In genomic region chr8:107002532-107002931, GRCm38 (mm10) we compare ENCODE assay signal across 8 mouse cellular contexts. TPM values are rescaled to one million over a fixed set of nuclear protein-coding genes. Genes with fewer than 3 reads are reported as not detected.
DNase-seq lines count a peak whose midpoint lies in the region; ATAC-seq lines count a peak whose summit lies in the region.

No protein-coding gene starts in this region.

- no peak overlapping the region for H3K9ac ChIP-seq in intestine, embryonic 16.5 days (ENCODE audit: low read depth, low read length)

- whole genome bisulfite sequencing in intestine, embryonic 16.5 days: 27% methylated on average over 5 of the region's 5 CpGs

- no peaks in the 10 kb centered on the region for H3K9me3 ChIP-seq in intestine, embryonic 16.5 days (ENCODE audit: control insufficient read depth, low read length)

- H3K4me1 ChIP-seq in intestine, embryonic 16.5 days (ENCODE audit: control insufficient read depth, insufficient read depth, low read length): no peaks in the 10 kb centered on the region

- H3K27ac ChIP-seq in intestine, embryonic 16.5 days (ENCODE audit: low read length): no peak overlapping the region

- DNase-seq in ZHBTc4 (ENCODE audit: low read depth, low spot score): peak; percentile 92
- peak; percentile 93 to 98 for DNase-seq in cerebellum, postnatal 14 days
- DNase-seq in gastrocnemius, adult 18-20 months (ENCODE audit: low spot score): peak; percentile 91
- peak; percentile 92 for DNase-seq in left cerebral cortex, postnatal 14 days (ENCODE audit: low spot score in 2 of 2)
- DNase-seq in right cerebral cortex, postnatal 14 days: peak; percentile 95
- DNase-seq in urinary bladder, postnatal 14 days (ENCODE audit: low spot score): peak; percentile 96

- no peak overlapping the region for H3K4me2 ChIP-seq in intestine, embryonic 16.5 days (ENCODE audit: low read depth, low read length)

- peak; percentile 85 for ATAC-seq in intestine, embryonic 16.5 days
- peak; percentile 99 for ATAC-seq in megakaryocyte-erythroid progenitor cell, adult 5-6 weeks (replicated peaks; ENCODE audit: low FRiP score, low TSS enrichment, poor library complexity, severe bottlenecking)

- intact Hi-C loops in left cerebral cortex, postnatal 14 days (cut with DNase I): loop anchor here (5.0 kb wide), 3 partner anchors 65 to 315 kb away; partner anchors contain the start of gene Sntb2

- no peak overlapping the region for H3K4me3 ChIP-seq in intestine, embryonic 16.5 days (ENCODE audit: low read length)

- H3K36me3 ChIP-seq in intestine, embryonic 16.5 days (ENCODE audit: control insufficient read depth, insufficient read depth, low read length): no peaks in the 10 kb centered on the region

- H3K27me3 ChIP-seq in intestine, embryonic 16.5 days (replicated peaks; ENCODE audit: control insufficient read depth, insufficient read depth, low read length): no peaks in the 10 kb centered on the region

RNA-seq across cellular contexts. Expression of gene Vps4a, which starts 28.5 kb away (rescaled TPM):
- total RNA-seq in gastrocnemius, adult 18-20 months (2021): 10 to 100 TPM; 62.2 to 71.0 TPM
- polyA plus RNA-seq in intestine, embryonic 16.5 days (2015; fragmentation: Nextera tagmentation; extraction: Ambion mirVana): 53.9 and 56.9 TPM in 2 replicates
- 100 to 1,000 TPM; 121 to 124 TPM for total RNA-seq in left cerebral cortex, postnatal 14 days (2021)
- total RNA-seq in megakaryocyte-erythroid progenitor cell, adult 5-6 weeks (2014; fragmentation: Nextera tagmentation): 36.0 and 36.8 TPM in 2 replicates
- total RNA-seq in megakaryocyte-erythroid progenitor cell, adult 5-6 weeks (2017): 25.0 and 42.5 TPM in 2 replicates

RNA-seq across cellular contexts. Expression of gene Pdf, which starts 45.9 kb away (rescaled TPM):
- 10 to 100 TPM; 42.5 to 45.4 TPM for total RNA-seq in gastrocnemius, adult 18-20 months (2021)
- polyA plus RNA-seq in intestine, embryonic 16.5 days (2015; fragmentation: Nextera tagmentation; extraction: Ambion mirVana): 47.1 and 47.7 TPM in 2 replicates
- total RNA-seq in left cerebral cortex, postnatal 14 days (2021): 10 to 100 TPM; 28.3 to 29.8 TPM
- total RNA-seq in megakaryocyte-erythroid progenitor cell, adult 5-6 weeks (2014; fragmentation: Nextera tagmentation): 37.9 and 40.1 TPM in 2 replicates
- total RNA-seq in megakaryocyte-erythroid progenitor cell, adult 5-6 weeks (2017): 40.3 and 62.4 TPM in 2 replicates

RNA-seq across cellular contexts. Expression of gene Cog8, which starts 54.0 kb away (rescaled TPM):
- 10 to 100 TPM; 18.0 to 18.2 TPM for total RNA-seq in gastrocnemius, adult 18-20 months (2021)
- polyA plus RNA-seq in intestine, embryonic 16.5 days (2015; fragmentation: Nextera tagmentation; extraction: Ambion mirVana): 32.4 and 32.8 TPM in 2 replicates
- 10 to 100 TPM; 26.5 to 29.5 TPM for total RNA-seq in left cerebral cortex, postnatal 14 days (2021)
- 19.8 and 30.3 TPM in 2 replicates for total RNA-seq in megakaryocyte-erythroid progenitor cell, adult 5-6 weeks (2014; fragmentation: Nextera tagmentation)
- total RNA-seq in megakaryocyte-erythroid progenitor cell, adult 5-6 weeks (2017): 22.3 and 25.9 TPM in 2 replicates

RNA-seq across cellular contexts. Expression of gene Nip7, which starts 54.1 kb away (rescaled TPM):
- 10 to 100 TPM; 16.5 to 18.0 TPM for total RNA-seq in gastrocnemius, adult 18-20 months (2021)
- 73.5 and 85.9 TPM in 2 replicates for polyA plus RNA-seq in intestine, embryonic 16.5 days (2015; fragmentation: Nextera tagmentation; extraction: Ambion mirVana)
- 10 to 100 TPM; 43.4 to 53.6 TPM for total RNA-seq in left cerebral cortex, postnatal 14 days (2021)
- total RNA-seq in megakaryocyte-erythroid progenitor cell, adult 5-6 weeks (2014; fragmentation: Nextera tagmentation): 47.4 and 67.6 TPM in 2 replicates
- 34.6 and 51.7 TPM in 2 replicates for total RNA-seq in megakaryocyte-erythroid progenitor cell, adult 5-6 weeks (2017)
